Mouse (Mus musculus): Measurements from ENCODE around the gene Atp11b. TPM values are rescaled to one million over a fixed set of nuclear protein-coding genes. Genes with fewer than 3 reads are reported as not detected.

Gene Atp11b
- total RNA-seq, 2 experiments from 2014 or later, result 74.3 to 81.3 TPM

GRCm38 (mm10) chr3:35802040-35802439, 48.1 kb downstream of the Atp11b start:
- no peak for DNase-seq

DNA sequence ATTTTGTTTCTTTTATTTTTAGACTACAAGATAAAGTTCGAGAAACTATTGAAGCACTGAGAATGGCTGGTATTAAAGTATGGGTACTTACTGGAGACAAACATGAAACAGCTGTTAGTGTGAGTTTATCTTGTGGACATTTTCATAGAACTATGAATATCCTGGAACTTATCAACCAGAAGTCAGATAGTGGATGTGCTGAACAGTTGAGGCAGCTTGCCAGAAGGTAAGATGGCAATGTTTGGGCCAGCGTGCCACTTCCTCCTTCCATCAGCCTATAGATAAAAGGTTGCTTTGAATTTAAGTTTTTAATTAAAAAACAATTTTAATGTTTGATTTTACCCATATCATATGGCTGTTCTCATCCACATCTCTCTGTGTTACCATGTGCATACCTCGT, 66.0 kb downstream of the Atp11b start:
- no peak for DNase-seq

GRCm38 (mm10) chr3:35822036-35822435, 68.1 kb downstream of the Atp11b start:
- DNase-seq, result no peak

GRCm38 (mm10) chr3:35849326-35849725, 95.4 kb downstream of the Atp11b start:
- DNase-seq, result no peak

- no peak for DNase-seq
These were observed 129.4 kb downstream of the Atp11b start for GRCm38 (mm10) chr3:35883267-35883666.

- DNase-seq, result no peak
These were observed 135.6 kb downstream of the Atp11b start for GRCm38 (mm10) chr3:35889531-35889930.

- DNase-seq, result no peak
These were observed 137.2 kb downstream of the Atp11b start for GRCm38 (mm10) chr3:35891123-35891522.

DNA sequence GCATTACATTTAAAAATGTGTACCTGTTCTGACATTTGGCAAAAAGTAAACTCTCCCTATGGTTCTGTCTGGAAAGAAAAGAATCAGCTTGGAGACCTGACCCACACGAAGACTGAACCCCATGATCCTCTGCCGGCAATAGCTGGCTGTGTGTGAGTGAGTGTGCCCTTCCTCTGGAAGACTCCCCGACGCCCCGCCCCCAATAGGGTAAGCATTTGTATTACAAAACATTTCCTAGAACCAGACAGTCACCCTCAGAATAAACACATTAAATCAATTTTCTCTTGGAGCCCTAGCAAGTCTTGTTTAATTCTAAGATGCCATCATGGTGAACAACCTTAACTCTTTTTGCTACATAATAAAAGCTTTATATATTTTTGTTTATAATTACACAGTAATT, 139.2 kb downstream of the Atp11b start:
- DNase-seq, result no peak

DNA sequence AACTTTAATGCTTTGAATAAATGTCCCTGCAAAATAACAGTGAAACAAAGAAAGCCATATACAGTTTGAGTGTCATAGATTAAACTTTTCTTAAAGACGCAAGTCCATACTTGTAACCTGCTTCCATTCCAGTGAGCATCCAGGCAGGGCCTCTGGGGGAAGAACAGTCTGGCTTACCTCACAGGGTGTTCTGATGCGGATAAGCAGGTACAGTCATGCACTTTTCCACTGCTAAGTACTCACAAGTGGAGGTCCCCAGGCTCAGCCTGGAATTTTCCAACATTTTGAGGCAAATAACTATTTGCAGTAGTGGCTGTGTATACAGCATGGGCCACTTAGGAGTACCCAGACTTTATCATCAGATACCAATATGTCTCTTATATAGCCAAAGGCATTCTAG, 144.0 kb downstream of the Atp11b start:
- no peak for DNase-seq

- no peak for DNase-seq
These were observed 145.2 kb downstream of the Atp11b start for GRCm38 (mm10) chr3:35899109-35899508.

DNA sequence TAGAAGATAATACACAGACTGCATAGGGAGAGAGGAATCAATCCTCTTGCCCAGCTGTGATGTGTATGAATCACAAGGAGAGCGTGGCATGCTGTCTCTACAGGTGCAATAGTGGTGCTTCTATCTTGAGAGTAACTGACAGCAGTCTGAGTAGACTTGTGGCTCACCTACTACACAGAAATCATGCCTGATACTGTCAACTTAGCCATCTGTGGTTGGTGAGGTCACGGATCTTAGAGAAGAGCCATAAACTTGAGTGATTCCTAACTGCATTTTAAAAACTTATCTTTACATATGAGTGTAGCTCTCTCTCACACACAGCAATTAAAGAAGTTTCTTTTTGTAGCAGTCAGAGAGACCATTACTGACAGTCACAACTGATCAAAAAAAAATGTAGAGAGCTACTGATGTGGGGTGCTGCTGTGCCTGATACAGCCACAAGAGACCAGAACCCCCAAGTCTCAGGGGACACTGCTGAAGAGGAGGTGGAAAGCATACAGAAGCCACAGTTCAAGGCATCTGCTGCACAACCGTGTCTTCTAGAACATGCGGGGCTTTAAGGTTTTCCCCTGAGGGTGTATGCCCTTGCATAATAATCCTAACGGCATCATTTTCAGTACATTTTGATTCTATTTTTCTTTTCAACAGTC, 146.8 kb downstream of the Atp11b start:
- DNase-seq, result no peak

Other genes with a start within 250 kb of the Atp11b start
- gene Dcun1d1, start 183.3 kb downstream of the Atp11b start, total RNA-seq (2021), result 10 to 100 TPM; 66.5 to 68.4 TPM
- gene Mccc1, start 246.6 kb downstream of the Atp11b start, total RNA-seq (2021), result 10 to 100 TPM; 35.0 to 44.1 TPM

All from layer of hippocampus, postnatal 36 days (tissue).